ENCODE assay signal across 23 mouse cellular contexts in the genomic region with DNA sequence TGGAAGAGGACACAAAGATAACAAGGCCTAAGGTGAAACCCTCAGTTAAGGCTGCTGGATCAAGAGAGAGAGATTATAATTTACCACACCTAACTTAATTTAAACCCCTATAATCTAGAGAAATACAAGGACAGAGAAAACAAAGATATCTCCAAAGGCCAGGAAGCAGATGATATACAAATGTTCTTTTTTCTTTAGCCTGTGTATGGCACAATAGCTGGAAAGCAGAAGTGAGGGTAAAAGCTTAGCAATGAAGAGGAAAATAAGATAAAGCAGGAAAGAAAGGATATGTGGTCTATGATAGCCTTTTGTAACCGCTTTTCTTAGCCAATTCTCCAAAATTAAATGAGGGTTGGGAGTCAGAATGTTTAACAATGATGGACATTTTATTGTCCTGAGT.
"Had no signal": no experiment of that assay in that cellular context is flagged by ENCODE, and none has a peak within 500 bp of the region (broad histone marks: within the 10 kb centered on the region; RNA-seq: fewer than 3 reads in every experiment).

No protein-coding gene starts in this region.

- H3K27me3 ChIP-seq: liver, embryonic 15.5 days; lung, embryonic 15.5 days; midbrain, embryonic 13.5 days; midbrain, embryonic 15.5 days; neural tube, embryonic 13.5 days; neural tube, embryonic 15.5 days; stomach, embryonic 15.5 days had no signal

- H3K4me1 ChIP-seq: liver, embryonic 15.5 days; lung, embryonic 15.5 days; midbrain, embryonic 13.5 days; midbrain, embryonic 15.5 days; neural tube, embryonic 13.5 days; neural tube, embryonic 15.5 days; stomach, embryonic 15.5 days had no signal

- H3K4me3 ChIP-seq: liver, embryonic 15.5 days; lung, embryonic 15.5 days; midbrain, embryonic 13.5 days; midbrain, embryonic 15.5 days; neural tube, embryonic 13.5 days; neural tube, embryonic 15.5 days; stomach, embryonic 15.5 days had no signal

- DNase-seq: liver, postnatal 0 days; lung, adult 2 months; lung, postnatal 14 days; lung, postnatal 36 days; retina, postnatal 1 day; right cerebral cortex, adult 18-20 months; right cerebral cortex, postnatal 25 days; right cerebral cortex, postnatal 4 days; spleen, adult 18-20 months; thymus, adult 2 months; thymus, postnatal 25 days; thymus, postnatal 4 days had no signal

- H3K9ac ChIP-seq: liver, embryonic 15.5 days; liver, postnatal 0 days; lung, embryonic 15.5 days; midbrain, embryonic 13.5 days; midbrain, embryonic 15.5 days; neural tube, embryonic 13.5 days; neural tube, embryonic 15.5 days; stomach, embryonic 15.5 days had no signal

- H3K36me3 ChIP-seq: liver, embryonic 15.5 days; lung, embryonic 15.5 days; midbrain, embryonic 13.5 days; midbrain, embryonic 15.5 days; neural tube, embryonic 13.5 days; neural tube, embryonic 15.5 days; stomach, embryonic 15.5 days had no signal

- H3K27ac ChIP-seq: liver, embryonic 15.5 days; lung, embryonic 15.5 days; macrophage; midbrain, embryonic 13.5 days; midbrain, embryonic 15.5 days; neural tube, embryonic 13.5 days; neural tube, embryonic 15.5 days; stomach, embryonic 15.5 days; stomach, postnatal 0 days had no signal

- ATAC-seq: liver, postnatal 0 days; lung, postnatal 0 days; midbrain, embryonic 13.5 days; midbrain, embryonic 15.5 days had no signal

- H3K9me3 ChIP-seq: liver, embryonic 15.5 days; lung, embryonic 15.5 days; midbrain, embryonic 13.5 days; midbrain, embryonic 15.5 days; neural tube, embryonic 13.5 days; neural tube, embryonic 15.5 days; stomach, embryonic 15.5 days had no signal

- H3K4me2 ChIP-seq: liver, embryonic 15.5 days; lung, embryonic 15.5 days; midbrain, embryonic 11.5 days; midbrain, embryonic 13.5 days; midbrain, embryonic 15.5 days; neural tube, embryonic 13.5 days; neural tube, embryonic 15.5 days; stomach, embryonic 15.5 days had no signal
